Mouse (Mus musculus) lung, postnatal 4 days (tissue): ENCODE results near the gene Gm13288.
"Not testable (repeated sequence)": the region's sequence is repeated elsewhere in the genome, so short reads cannot be mapped to it uniquely, and the experiment has no call there.

Experiments used
- DNase-seq, 2 experiments: peaks; one replicate each; pipeline ENCODE4 v3.0.0; 2021

Gm13288 gene

DNA sequence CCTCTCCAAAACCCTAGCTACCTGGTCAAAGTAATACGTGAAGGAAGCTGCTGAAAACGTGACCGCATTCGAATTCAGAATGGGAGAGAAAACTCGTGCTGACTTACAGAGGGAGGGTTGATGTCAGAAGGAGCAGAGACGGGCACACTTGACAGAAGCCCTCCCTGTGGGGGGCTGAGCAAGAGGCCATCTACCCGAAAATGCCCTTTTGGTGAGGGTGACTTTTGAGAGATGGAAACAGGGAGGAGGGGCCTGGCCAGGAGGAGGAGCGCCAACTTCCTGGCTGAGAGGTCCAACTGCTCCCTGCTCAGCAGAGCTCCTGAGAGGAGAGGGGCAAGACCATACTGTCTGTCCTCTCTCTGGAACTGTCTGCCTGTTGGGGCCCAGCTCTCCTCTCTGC lies at the start of gene Gm13288:
Gene Gm13288 (plus strand): TSS at position 301 of the 400 bp plus-strand sequence.
- DNase-seq: not testable (repeated sequence)

DNA sequence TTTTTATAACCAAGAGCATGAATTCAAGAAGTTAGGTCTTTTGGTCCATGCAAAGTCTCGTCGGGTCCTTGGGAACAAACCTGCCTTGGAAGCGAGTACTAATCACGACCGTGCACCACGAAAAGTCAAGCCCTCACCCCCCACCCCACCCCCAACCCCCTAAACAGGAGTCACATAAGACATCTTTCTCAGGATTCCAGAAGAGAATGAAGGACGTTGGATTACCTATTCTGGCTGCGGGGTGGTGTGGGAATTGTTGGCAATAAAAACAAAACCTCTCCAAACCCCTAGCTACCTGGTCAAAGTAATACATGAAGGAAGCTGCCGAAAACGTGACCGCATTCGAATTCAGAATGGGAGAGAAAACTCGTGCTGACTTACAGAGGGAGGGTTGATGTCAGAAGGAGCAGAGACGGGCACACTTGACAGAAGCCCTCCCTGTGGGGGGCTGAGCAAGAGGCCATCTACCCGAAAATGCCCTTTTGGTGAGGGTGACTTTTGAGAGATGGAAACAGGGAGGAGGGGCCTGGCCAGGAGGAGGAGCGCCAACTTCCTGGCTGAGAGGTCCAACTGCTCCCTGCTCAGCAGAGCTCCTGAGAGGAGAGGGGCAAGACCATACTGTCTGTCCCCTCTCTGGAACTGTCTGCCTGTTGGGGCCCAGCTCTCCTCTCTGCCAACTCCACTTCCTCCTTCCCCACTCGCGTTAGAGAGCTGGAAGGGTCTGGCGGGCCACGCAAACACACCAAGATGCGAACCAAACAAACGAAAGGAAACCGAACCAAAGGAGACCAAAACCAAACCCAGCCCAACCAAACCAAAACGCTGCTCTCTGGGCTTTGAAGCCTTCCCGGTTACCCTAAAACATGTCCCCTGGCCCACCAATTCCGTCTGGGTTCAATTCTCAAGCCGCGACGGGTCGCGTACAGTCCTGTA lies 48.5 kb upstream of the Gm13288 start:
- DNase-seq: not testable (repeated sequence)

DNA sequence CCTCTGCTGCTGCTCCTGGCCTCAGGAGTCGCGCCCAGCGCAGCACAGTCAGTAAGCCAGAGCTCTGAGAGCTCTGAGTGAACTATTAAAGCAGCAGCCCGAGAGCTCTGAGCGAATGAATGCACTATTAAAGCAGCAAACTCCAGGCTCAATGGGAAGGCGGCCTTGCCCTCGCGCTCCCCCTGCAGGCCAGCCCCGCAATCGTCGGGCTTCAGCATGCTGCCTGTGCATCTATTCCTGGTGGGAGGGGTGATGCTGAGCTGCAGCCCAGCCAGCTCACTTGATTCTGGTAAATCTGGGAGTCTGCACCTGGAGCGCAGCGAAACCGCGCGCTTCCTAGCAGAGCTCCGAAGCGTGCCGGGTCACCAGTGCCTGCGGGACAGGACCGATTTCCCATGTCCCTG lies 47.7 kb upstream of the Gm13288 start:
- peak; percentile 91 for DNase-seq

DNA sequence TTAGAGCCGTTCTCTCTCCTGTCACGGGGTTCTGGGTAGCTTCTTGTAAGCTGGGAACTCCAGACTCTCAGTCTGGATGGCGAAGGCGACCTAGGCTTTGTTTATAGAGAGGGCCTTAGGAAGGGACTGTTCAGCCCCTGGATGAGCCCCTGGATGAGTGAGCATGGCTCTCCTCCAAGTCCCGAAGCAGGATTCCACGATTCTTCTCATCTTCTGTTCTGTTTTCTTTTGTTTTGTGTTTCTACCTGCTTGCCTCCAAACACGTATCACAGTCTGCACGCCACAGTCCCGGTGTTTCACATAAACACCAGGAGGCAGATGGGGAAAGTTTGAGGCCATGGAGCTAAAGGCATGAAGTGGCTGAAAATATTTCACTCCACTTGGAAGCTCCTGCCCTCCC lies 46.6 kb upstream of the Gm13288 start:
- not testable (repeated sequence) for DNase-seq

DNA sequence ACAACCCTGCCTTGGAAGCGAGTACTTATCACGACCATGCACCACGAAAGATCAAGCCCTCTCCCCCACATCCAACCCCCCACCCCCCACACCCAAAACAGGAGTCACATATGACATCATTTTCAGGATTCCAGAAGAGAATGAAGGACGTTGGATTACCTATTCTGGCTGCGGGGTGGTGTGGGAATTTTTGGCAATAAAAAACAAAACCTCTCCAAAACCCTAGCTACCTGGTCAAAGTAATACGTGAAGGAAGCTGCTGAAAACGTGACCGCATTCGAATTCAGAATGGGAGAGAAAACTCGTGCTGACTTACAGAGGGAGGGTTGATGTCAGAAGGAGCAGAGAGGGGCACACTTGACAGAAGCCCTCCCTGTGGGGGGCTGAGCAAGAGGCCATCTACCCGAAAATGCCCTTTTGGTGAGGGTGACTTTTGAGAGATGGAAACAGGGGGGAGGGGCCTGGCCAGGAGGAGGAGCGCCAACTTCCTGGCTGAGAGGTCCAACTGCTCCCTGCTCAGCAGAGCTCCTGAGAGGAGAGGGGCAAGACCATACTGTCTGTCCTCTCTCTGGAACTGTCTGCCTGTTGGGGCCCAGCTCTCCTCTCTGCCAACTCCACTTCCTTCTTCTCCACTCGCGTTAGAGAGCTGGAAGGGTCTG lies 45.6 kb upstream of the Gm13288 start, which contains the start of gene Gm13283:
Gene Gm13283 (plus strand): TSS at position 510 of the 659 bp plus-strand sequence.
- DNase-seq: peak; percentile 50

DNA sequence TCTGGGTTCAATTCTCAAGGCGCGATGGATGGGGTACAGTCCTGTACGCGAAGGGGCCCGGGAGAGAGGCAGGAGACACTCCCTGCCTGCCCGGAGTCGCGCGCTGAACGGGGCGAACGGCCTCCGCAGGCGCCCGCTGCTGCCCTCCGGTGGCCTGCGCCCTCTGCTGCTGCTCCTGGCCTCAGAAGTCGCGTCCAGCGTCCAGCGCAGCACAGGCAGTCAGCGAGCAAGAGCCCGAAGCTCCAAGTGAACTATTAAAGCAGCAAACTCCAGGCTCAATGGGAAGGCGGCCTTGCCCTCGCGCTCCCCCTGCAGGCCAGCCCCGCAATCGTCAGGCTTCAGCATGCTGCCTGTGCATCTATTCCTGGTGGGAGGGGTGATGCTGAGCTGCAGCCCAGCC lies 44.9 kb upstream of the Gm13288 start:
- peak; percentile 86 to 93 for DNase-seq

DNA sequence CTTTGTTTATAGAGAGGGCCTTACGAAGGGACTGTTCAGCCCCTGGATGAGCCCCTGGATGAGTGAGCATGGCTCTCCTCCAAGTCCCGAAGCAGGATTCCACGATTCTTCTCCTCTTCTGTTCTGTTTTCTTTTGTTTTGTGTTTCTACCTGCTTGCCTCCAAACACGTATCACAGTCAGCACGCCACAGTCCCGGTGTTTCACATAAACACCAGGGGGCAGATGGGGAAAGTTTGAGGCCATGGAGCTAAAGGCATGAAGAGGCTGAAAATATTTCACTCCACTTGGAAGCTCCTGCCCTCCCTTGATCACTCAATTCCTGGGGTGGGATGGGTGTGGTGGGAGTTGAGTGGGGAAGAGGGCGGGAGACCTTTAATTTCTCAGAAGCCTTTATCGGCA lies 43.6 kb upstream of the Gm13288 start:
- DNase-seq: peak; percentile 75 to 78

DNA sequence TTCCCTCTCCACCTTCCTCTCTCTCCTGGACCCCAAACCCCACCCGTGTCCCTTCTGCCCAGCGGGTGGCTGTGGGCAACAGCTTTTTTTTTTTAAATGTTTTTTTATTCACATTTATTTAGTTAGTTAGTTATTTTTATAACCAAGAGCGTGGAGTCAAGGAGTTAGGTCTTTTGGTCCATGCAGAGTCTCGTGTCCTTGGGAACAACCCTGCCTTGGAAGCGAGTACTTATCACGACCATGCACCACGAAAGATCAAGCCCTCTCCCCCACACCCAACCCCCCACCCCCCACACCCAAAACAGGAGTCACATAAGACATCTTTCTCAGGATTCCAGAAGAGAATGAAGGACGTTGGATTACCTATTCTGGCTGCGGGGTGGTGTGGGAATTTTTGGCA lies 43.0 kb upstream of the Gm13288 start:
- peak in 1 of 2 experiments; percentile 27 for DNase-seq

DNA sequence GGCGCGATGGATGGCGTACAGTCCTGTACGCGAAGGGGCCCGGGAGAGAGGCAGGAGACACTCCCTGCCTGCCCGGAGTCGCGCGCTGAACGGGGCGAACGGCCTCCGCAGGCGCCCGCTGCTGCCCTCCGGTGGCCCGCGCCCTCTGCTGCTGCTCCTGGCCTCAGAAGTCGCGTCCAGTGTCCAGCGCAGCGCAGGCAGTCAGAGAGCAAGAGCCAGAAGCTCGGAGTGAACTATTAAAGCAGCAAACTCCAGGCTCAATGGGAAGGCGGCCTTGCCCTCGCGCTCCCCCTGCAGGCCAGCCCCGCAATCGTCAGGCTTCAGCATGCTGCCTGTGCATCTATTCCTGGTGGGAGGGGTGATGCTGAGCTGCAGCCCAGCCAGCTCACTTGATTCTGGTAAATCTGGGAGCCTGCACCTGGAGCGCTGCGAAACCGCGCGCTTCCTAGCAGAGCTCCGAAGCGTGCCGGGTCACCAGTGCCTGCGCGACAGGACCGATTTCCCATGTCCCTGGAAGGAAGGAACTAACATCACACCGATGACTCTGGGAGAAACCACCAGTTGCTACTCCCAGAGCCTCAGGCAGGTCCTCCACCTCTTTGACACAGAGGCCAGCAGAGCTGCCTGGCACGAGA lies 41.8 kb upstream of the Gm13288 start:
- DNase-seq: peak; percentile 66 to 88

DNA sequence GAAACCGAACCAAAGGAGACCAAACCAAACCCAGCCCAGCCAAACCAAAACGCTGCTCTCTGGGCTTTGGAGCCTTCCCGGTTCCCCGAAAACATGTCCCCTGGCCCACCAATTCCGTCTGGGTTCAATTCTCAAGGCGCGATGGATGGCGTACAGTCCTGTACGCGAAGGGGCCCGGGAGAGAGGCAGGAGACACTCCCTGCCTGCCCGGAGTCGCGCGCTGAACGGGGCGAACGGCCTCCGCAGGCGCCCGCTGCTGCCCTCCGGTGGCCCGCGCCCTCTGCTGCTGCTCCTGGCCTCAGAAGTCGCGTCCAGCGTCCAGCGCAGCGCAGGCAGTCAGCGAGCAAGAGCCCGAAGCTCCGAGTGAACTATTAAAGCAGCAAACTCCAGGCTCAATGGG lies 31.8 kb upstream of the Gm13288 start, which contains the start of gene Gm13290:
Gene Gm13290 (plus strand): TSS at position 301 of the 400 bp plus-strand sequence.
- not testable (repeated sequence) for DNase-seq

DNA sequence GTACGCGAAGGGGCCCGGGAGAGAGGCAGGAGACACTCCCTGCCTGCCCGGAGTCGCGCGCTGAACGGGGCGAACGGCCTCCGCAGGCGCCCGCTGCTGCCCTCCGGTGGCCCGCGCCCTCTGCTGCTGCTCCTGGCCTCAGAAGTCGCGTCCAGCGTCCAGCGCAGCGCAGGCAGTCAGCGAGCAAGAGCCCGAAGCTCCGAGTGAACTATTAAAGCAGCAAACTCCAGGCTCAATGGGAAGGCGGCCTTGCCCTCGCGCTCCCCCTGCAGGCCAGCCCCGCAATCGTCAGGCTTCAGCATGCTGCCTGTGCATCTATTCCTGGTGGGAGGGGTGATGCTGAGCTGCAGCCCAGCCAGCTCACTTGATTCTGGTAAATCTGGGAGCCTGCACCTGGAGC lies 28.7 kb upstream of the Gm13288 start, which contains the start of gene Gm13289:
Gene Gm13289 (plus strand): TSS at position 301 of the 400 bp plus-strand sequence.
- not testable (repeated sequence) for DNase-seq

DNA sequence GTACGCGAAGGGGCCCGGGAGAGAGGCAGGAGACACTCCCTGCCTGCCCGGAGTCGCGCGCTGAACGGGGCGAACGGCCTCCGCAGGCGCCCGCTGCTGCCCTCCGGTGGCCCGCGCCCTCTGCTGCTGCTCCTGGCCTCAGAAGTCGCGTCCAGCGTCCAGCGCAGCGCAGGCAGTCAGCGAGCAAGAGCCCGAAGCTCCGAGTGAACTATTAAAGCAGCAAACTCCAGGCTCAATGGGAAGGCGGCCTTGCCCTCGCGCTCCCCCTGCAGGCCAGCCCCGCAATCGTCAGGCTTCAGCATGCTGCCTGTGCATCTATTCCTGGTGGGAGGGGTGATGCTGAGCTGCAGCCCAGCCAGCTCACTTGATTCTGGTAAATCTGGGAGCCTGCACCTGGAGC lies 25.8 kb upstream of the Gm13288 start, which contains the start of gene Gm13272:
Gene Gm13272 (plus strand): TSS at position 301 of the 400 bp plus-strand sequence.
- DNase-seq: not testable (repeated sequence)

DNA sequence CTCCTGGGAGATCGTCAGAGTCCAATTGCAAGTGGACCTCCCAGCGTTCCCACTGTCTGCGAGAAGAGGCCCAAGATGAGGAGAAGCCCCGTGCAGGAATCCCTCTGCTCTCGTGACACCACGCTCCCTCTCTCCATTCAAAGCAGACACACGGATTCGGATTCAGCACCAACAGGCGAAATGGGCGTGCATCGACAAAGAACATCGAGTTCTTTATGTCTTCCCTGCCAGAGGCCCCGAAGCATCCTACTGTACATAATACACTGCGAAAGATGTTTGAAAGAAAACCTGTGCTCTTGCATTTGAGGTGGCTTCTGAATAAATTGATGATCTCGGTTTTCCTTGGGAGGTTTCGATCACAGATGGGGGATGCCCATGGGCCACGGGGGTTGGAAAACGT lies 25.0 kb upstream of the Gm13288 start:
- not testable (repeated sequence) for DNase-seq

DNA sequence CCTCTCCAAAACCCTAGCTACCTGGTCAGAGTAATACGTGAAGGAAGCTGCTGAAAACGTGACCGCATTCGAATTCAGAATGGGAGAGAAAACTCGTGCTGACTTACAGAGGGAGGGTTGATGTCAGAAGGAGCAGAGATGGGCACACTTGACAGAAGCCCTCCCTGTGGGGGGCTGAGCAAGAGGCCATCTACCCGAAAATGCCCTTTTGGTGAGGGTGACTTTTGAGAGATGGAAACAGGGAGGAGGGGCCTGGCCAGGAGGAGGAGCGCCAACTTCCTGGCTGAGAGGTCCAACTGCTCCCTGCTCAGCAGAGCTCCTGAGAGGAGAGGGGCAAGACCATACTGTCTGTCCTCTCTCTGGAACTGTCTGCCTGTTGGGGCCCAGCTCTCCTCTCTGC lies 23.5 kb upstream of the Gm13288 start, which contains the start of gene Ifnz:
Gene Ifnz (plus strand): TSS at position 301 of the 400 bp plus-strand sequence.
- not testable (repeated sequence) for DNase-seq

DNA sequence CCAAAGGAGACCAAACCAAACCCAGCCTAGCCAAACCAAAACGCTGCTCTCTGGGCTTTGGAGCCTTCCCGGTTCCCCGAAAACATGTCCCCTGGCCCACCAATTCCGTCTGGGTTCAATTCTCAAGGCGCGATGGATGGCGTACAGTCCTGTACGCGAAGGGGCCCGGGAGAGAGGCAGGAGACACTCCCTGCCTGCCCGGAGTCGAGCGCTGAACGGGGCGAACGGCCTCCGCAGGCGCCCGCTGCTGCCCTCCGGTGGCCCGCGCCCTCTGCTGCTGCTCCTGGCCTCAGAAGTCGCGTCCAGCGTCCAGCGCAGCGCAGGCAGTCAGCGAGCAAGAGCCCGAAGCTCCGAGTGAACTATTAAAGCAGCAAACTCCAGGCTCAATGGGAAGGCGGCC lies 23.0 kb upstream of the Gm13288 start:
- peak; percentile 39 to 74 for DNase-seq

DNA sequence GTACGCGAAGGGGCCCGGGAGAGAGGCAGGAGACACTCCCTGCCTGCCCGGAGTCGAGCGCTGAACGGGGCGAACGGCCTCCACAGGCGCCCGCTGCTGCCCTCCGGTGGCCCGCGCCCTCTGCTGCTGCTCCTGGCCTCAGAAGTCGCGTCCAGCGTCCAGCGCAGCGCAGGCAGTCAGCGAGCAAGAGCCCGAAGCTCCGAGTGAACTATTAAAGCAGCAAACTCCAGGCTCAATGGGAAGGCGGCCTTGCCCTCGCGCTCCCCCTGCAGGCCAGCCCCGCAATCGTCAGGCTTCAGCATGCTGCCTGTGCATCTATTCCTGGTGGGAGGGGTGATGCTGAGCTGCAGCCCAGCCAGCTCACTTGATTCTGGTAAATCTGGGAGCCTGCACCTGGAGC lies 19.9 kb upstream of the Gm13288 start, which contains the start of gene Gm13276:
Gene Gm13276 (plus strand): TSS at position 301 of the 400 bp plus-strand sequence.
- not testable (repeated sequence) for DNase-seq

DNA sequence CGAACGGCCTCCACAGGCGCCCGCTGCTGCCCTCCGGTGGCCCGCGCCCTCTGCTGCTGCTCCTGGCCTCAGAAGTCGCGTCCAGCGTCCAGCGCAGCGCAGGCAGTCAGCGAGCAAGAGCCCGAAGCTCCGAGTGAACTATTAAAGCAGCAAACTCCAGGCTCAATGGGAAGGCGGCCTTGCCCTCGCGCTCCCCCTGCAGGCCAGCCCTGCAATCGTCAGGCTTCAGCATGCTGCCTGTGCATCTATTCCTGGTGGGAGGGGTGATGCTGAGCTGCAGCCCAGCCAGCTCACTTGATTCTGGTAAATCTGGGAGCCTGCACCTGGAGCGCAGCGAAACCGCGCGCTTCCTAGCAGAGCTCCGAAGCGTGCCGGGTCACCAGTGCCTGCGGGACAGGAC lies 16.9 kb upstream of the Gm13288 start, which contains the start of gene Gm13277:
Gene Gm13277 (plus strand): TSS at position 231 of the 400 bp plus-strand sequence.
- DNase-seq: peak; percentile 82 to 88

DNA sequence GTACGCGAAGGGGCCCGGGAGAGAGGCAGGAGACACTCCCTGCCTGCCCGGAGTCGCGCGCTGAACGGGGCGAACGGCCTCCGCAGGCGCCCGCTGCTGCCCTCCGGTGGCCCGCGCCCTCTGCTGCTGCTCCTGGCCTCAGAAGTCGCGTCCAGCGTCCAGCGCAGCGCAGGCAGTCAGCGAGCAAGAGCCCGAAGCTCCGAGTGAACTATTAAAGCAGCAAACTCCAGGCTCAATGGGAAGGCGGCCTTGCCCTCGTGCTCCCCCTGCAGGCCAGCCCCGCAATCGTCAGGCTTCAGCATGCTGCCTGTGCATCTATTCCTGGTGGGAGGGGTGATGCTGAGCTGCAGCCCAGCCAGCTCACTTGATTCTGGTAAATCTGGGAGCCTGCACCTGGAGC lies 14.1 kb upstream of the Gm13288 start, which contains the start of gene Gm13278:
Gene Gm13278 (plus strand): TSS at position 301 of the 400 bp plus-strand sequence.
- not testable (repeated sequence) for DNase-seq

DNA sequence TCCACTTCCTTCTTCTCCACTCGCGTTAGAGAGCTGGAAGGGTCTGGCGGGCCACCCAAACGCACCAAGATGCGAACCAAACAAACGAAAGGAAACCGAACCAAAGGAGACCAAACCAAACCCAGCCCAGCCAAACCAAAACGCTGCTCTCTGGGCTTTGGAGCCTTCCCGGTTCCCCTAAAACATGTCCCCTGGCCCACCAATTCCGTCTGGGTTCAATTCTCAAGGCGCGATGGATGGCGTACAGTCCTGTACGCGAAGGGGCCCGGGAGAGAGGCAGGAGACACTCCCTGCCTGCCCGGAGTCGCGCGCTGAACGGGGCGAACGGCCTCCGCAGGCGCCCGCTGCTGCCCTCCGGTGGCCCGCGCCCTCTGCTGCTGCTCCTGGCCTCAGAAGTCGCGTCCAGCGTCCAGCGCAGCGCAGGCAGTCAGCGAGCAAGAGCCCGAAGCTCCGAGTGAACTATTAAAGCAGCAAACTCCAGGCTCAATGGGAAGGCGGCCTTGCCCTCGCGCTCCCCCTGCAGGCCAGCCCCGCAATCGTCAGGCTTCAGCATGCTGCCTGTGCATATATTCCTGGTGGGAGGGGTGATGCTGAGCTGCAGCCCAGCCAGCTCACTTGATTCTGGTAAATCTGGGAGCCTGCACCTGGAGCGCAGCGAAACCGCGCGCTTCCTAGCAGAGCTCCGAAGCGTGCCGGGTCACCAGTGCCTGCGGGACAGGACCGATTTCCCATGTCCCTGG lies 11.2 kb upstream of the Gm13288 start, which contains the start of gene Gm13275:
Gene Gm13275 (plus strand): TSS at position 552 of the 740 bp plus-strand sequence.
- peak; percentile 77 to 81 for DNase-seq

DNA sequence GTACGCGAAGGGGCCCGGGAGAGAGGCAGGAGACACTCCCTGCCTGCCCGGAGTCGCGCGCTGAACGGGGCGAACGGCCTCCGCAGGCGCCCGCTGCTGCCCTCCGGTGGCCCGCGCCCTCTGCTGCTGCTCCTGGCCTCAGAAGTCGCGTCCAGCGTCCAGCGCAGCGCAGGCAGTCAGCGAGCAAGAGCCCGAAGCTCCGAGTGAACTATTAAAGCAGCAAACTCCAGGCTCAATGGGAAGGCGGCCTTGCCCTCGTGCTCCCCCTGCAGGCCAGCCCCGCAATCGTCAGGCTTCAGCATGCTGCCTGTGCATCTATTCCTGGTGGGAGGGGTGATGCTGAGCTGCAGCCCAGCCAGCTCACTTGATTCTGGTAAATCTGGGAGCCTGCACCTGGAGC lies 8.2 kb upstream of the Gm13288 start, which contains the start of gene Gm13279:
Gene Gm13279 (plus strand): TSS at position 301 of the 400 bp plus-strand sequence.
- DNase-seq: not testable (repeated sequence)

DNA sequence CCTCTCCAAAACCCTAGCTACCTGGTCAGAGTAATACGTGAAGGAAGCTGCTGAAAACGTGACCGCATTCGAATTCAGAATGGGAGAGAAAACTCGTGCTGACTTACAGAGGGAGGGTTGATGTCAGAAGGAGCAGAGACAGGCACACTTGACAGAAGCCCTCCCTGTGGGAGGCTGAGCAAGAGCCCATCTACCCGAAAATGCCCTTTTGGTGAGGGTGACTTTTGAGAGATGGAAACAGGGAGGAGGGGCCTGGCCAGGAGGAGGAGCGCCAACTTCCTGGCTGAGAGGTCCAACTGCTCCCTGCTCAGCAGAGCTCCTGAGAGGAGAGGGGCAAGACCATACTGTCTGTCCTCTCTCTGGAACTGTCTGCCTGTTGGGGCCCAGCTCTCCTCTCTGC lies 6.0 kb upstream of the Gm13288 start, which contains the start of gene Gm13285:
Gene Gm13285 (plus strand): TSS at position 301 of the 400 bp plus-strand sequence.
- DNase-seq: not testable (repeated sequence)
